ENCODE assay signal across 16 mouse cellular contexts in the genomic region with DNA sequence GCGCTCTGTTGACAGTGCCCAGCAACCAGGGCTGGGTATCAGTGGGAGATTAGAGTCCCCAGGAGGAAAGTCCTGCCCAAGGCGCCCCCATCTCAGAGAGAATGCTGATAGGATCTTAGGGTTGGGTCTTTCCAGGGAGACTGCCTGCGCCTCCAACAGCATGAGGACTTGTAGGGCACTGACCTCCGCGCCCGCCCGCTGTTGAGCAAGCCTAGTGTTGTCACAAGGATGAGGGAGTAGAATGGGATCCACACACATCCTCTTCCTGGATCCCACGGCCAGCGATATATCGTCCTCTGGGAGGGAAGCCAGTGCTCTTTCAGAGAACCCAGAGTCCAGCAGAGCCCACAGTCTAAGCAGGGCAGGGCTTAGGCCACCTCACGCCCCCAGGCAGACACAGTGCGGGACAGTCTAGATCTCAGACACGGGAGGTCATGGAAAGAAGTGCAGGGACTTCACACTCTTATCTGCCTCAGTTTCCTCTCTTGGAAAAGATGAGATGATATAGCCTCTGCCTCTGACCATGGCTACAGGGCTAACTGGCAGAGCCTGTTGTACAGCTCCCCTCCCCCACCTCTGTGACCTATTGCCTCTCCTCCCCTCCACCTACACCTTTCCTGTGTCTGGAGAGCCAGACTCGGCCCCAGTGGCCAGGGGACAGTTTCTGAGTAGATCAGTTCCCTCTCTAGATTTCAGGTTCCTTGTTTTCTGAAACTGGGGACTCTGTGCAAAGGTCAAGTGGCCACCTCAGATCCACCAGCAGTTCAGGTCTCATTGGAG. TPM values are rescaled to one million over a fixed set of nuclear protein-coding genes. Genes with fewer than 3 reads are reported as not detected.
A peak's percentile ranks its signal among the peaks of the same experiment; 100 is the strongest.
DNase-seq lines count a peak whose midpoint lies in the region; ATAC-seq and TF ChIP-seq lines count a peak whose summit lies in the region.
"Had no signal": no experiment of that assay in that cellular context is flagged by ENCODE, and none has a peak within 500 bp of the region (broad histone marks: within the 10 kb centered on the region; RNA-seq: fewer than 3 reads in every experiment).

No protein-coding gene starts in this region.

- H3K27me3 ChIP-seq in lung, postnatal 0 days (replicated peaks; ENCODE audit: insufficient read depth, low read length) = no peaks in the 10 kb centered on the region
- H3K27me3 ChIP-seq in liver, embryonic 16.5 days (ENCODE audit: control insufficient read depth, insufficient read depth, low read depth, low read length) = no peaks in the 10 kb centered on the region
- H3K27me3 ChIP-seq: CH12.LX; forebrain, embryonic 12.5 days; hindbrain, embryonic 12.5 days; neural tube, embryonic 15.5 days had no signal

- no peaks in the 10 kb centered on the region; the same call in 1 of the 2 replicates for H3K4me1 ChIP-seq in lung, postnatal 0 days (ENCODE audit: insufficient read depth, low read depth, low read length)
- H3K4me1 ChIP-seq in lung, adult 2 months (ENCODE audit: control insufficient read depth, insufficient read depth, low read length) = no peaks in the 10 kb centered on the region
- H3K4me1 ChIP-seq in liver, embryonic 16.5 days (ENCODE audit: control insufficient read depth, low read depth, low read length) = peaks cover 6% of the 10 kb centered on the region; the same call in 1 of the 2 replicates
- H3K4me1 ChIP-seq: forebrain, embryonic 12.5 days; hindbrain, embryonic 12.5 days; neural tube, embryonic 15.5 days had no signal

- H3K27ac ChIP-seq in lung, postnatal 0 days (ENCODE audit: low read length) = no peak overlapping the region
- H3K27ac ChIP-seq in liver, embryonic 16.5 days (ENCODE audit: low read length) = no peak overlapping the region
- H3K27ac ChIP-seq: forebrain, embryonic 12.5 days; heart, adult 2 months; hindbrain, embryonic 12.5 days; midbrain, embryonic 10.5 days; neural tube, embryonic 15.5 days had no signal

- no peak for TF ChIP-seq EP300 in lung, postnatal 0 days (IDR thresholded peaks at IDR 0.05)

- no peaks in the 10 kb centered on the region for H3K9me3 ChIP-seq in lung, postnatal 0 days (ENCODE audit: low read length)
- no peaks in the 10 kb centered on the region for H3K9me3 ChIP-seq in liver, embryonic 16.5 days (replicated peaks; ENCODE audit: control insufficient read depth, low read length)
- H3K9me3 ChIP-seq: forebrain, embryonic 12.5 days; hindbrain, embryonic 12.5 days; midbrain, embryonic 10.5 days; neural tube, embryonic 15.5 days had no signal

- no peak overlapping the region for H3K9ac ChIP-seq in lung, postnatal 0 days (replicated peaks; ENCODE audit: low read depth)
- H3K9ac ChIP-seq in liver, embryonic 16.5 days (ENCODE audit: low read depth, low read length) = no peak overlapping the region
- H3K9ac ChIP-seq: forebrain, embryonic 12.5 days; hindbrain, embryonic 12.5 days; neural tube, embryonic 15.5 days had no signal

- no peak for TF ChIP-seq POLR2A in lung, adult 2 months (IDR thresholded peaks at IDR 0.05; ENCODE audit: borderline replicate concordance, extremely low read depth, low read depth, low read length)

- WGBS in lung, postnatal 0 days = 56% methylated on average over 14 of the region's 14 CpGs
- WGBS in lung, adult 2 months = 50% methylated on average over 14 of the region's 14 CpGs
- 53% methylated on average over 14 of the region's 14 CpGs for WGBS in liver, embryonic 16.5 days (ENCODE audit: insufficient replicate concordance)

- no peak overlapping the region for H3K4me3 ChIP-seq in lung, postnatal 0 days (ENCODE audit: low read depth, low read length)
- no peak overlapping the region for H3K4me3 ChIP-seq in lung, adult 2 months (replicated peaks; ENCODE audit: extremely low read depth, low read depth, low read length)
- no peak overlapping the region for H3K4me3 ChIP-seq in liver, embryonic 16.5 days (ENCODE audit: low read depth, low read length)
- H3K4me3 ChIP-seq: forebrain, embryonic 12.5 days; heart, adult 2 months; hindbrain, embryonic 12.5 days; midbrain, embryonic 10.5 days; neural tube, embryonic 15.5 days had no signal

- DNase-seq in cerebellum, adult 9-11 months = peak; percentile 31
- DNase-seq in cerebellum, postnatal 10 days = no peak
- no peak for DNase-seq in lung, postnatal 0 days (ENCODE audit: low spot score)
- no peak for DNase-seq in lung, adult 2 months
- no peak for DNase-seq in right cerebral cortex, postnatal 25 days
- no peak for DNase-seq in embryo, embryonic 10 days (ENCODE audit: low spot score)
- DNase-seq in embryo, embryonic 9.5 days (ENCODE audit: extremely low spot score) = no peak
- DNase-seq: heart, adult 2 months; kidney, postnatal 14 days had no signal

- no peak for TF ChIP-seq CTCF in lung, postnatal 0 days (IDR thresholded peaks at IDR 0.05)
- no peak for TF ChIP-seq CTCF in lung, adult 2 months (IDR thresholded peaks at IDR 0.05; ENCODE audit: insufficient read depth, low read length)

- H3K4me2 ChIP-seq in lung, postnatal 0 days (replicated peaks; ENCODE audit: low read depth, low read length) = no peak overlapping the region
- no peak overlapping the region for H3K4me2 ChIP-seq in liver, embryonic 16.5 days (ENCODE audit: low read depth, low read length)
- H3K4me2 ChIP-seq: forebrain, embryonic 12.5 days; hindbrain, embryonic 12.5 days; neural tube, embryonic 15.5 days had no signal

- peak; percentile 72 for ATAC-seq in lung, postnatal 0 days
- peak; percentile 70 for ATAC-seq in liver, embryonic 16.5 days (ENCODE audit: low read depth)
- ATAC-seq: Patski had no signal

- no peaks in the 10 kb centered on the region for H3K36me3 ChIP-seq in lung, postnatal 0 days (ENCODE audit: insufficient read depth, low read length)
- no peaks in the 10 kb centered on the region for H3K36me3 ChIP-seq in liver, embryonic 16.5 days (ENCODE audit: control insufficient read depth, insufficient read depth)
- H3K36me3 ChIP-seq: forebrain, embryonic 12.5 days; hindbrain, embryonic 12.5 days; midbrain, embryonic 10.5 days; neural tube, embryonic 15.5 days had no signal

RNA-seq across cellular contexts. Expression of a gene that starts 52.0 kb away (rescaled TPM):
- 10.6 and 10.9 TPM in 2 replicates for polyA plus RNA-seq in lung, postnatal 0 days (2015; fragmentation: Nextera tagmentation; extraction: Ambion mirVana)
- 10.4 and 14.0 TPM in 2 replicates for polyA plus RNA-seq in lung, adult 2 months (2012; rRNA removed)
- 1.9 and 2.3 TPM in 2 replicates for polyA plus RNA-seq in liver, embryonic 16.5 days (2015; fragmentation: Nextera tagmentation; extraction: Ambion mirVana)
